Mouse (Mus musculus): ENCODE results near the gene Cybc1.

Cybc1 gene

DNA sequence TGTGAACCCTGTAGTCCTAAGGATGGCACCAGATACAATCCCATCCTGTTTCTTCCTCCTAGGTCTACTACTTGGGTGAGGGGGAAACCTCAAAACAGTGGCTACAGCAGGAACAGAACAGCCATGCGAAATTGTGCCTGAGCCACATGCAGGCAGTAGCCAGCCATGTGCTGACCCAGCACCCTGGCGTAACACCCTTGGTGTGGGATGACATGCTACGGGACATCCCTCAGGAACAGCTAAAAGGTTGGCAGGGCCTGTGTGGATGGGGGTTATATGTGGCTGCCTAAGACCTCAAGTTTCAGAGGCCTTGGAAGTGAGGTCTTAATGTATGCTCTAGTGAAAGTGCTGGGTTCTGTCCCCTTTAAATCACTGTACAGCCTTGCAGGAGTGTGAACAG, 12.3 kb downstream of the Cybc1 start:
- ATAC-seq (ENCODE audit: low TSS enrichment), result no peak

DNA sequence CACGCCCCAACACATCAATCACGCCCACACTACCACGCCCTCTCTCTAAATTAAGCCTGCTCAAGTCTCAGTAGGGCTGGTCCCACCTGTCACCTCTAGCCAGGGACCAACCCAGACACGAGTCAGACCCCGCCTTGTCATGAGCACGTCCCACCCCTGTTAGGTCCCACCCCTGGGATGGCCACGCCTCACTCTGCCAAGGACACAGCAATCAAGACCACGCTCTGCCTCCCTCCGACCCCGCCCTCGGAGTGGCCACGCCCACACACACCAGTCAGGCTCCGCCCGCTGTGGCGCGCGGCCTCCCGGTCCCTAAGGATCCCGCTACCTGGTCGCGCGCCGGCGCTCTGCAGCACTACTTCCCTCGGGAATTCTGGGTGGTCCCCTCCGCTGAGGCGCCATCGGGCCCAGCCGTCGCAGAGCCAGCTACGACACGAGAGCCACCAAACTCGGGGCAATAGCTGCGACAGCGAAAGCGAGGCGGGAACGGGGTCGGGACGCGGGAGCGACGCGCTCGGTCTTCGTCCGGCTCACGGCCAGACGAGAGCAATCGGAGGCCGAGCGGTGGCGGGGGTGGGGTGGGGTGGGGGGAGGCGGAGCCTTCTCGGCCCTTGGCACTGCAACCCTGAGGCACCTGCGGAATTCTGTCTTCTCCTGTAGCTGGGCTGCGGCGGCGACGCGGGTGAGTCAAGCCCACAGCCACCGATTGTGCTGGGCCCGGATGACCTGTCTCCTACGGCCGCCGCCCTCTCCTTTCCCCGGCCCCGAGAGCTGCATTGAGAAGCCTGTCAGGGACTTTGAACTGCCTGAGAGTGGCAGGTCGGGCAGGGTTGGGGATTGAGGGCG, 24.7 kb downstream of the Cybc1 start, which contains the start of the genes Hexdc and Ogfod3:
Hexdc (plus strand) TSS at position 273 of the 846 bp plus-strand sequence.
Ogfod3 (minus strand) TSS at position 551 of the 846 bp plus-strand sequence.
- peak; percentile 96 for ATAC-seq (ENCODE audit: low TSS enrichment)

DNA sequence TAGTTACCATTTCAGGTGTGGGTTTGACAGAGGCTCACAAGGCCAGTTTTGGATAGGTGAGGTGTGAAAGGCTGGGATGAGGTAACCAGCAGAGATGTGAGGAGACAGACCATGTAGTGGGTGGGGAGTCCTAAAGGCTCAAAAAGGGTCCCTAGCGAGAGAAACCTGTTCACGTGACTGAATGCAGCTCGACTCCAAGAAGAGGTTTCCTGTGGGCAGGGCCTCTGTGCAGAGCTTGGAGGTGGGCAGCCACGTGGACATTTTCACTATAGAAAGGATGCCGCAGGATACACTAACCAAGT, 25.3 kb downstream of the Cybc1 start:
- ATAC-seq (ENCODE audit: low TSS enrichment), result no peak

DNA sequence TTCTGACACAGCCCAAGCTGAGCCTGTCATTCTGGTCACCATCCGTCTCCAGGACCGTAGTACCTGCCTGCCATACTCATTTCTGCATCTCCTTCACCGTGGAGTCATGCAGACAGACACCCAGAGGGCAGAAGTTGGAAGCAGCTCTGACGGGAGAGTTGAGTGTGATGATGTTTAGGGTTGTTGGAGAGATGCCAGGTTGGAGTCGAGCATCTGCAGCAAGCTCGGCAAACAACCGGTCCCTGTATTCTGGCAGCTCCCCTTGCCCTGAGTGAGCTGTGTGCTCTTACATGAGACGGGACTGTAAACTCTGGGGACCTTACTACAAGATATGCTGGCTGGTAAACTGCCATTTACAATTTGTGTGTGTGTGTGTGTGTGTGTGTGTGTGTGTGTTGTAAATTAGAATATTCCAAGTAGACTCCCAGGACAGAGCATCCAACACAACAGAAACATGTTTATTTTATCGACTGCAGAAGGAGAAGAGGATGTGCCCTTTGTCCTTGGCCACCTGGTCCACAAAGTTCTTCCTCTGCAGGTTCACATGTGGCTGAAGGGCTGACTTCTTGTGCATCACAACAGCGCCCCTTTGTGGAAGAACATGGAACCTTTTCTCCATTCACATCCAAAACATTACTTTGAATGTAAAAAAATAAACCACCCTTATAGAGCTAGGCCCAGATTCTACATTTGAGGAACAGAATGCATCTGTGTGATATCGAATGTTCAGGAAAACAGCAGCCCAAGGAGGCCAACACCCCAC, 27.5 kb downstream of the Cybc1 start:
- ATAC-seq (ENCODE audit: low TSS enrichment), result no peak

DNA sequence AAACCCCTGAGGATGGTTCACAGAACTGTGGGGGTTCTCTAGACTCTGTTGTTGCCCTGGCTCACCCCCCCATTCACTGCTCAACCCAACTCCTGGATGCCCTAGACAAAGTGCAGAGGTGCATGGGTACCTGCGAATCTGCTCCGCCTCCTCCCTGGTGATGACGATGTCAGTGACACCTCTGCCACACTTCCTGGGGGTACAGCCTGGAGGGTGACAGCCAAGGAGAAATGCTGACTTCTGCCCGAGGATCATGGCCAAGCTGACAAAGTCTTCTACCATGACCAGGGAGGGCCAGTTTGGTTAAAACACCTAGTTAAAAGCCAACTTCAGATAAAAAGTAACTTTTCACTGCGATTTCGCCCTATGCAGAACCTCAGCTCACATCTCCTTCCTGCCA, 28.3 kb downstream of the Cybc1 start:
- no peak for ATAC-seq (ENCODE audit: low TSS enrichment)

DNA sequence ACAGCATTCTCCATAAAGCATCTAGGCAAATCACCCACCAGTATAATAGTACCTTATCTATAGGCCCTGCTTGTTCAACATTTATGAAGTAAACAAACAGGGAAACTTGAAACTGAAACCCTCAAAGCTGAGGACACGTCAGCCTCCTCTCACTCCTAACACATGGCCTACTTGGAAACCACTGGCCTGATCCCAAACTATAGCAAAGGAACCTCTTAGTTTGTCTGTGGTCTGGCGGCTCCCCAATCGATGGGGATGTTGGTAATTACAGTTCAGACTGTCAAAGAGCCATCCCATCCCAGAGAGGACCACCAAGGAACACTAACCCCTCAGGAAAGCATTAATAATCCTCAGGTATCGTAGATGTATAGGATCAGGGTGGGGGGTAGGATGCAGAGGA, 29.3 kb downstream of the Cybc1 start:
- ATAC-seq (ENCODE audit: low TSS enrichment), result no peak

DNA sequence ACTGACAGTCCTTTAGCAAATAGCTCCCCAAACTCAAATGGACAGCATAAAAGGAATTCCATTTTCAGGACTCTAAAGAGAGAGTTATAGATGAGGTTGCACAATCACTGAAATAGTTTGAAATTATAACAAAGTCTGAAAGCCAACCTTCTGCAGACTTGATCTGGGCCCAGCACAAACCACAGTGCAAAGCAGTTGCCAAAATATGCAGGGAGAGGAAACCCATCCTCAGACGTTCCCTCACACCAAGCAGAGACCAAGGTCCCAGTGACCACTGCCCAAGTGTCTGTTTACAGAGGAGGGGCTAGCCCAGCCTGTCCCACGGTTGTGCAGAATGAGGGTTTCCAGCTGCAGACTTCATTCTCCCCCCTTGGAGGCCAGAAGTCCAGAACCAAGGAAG, 30.5 kb downstream of the Cybc1 start:
- ATAC-seq (ENCODE audit: low TSS enrichment), result no peak

DNA sequence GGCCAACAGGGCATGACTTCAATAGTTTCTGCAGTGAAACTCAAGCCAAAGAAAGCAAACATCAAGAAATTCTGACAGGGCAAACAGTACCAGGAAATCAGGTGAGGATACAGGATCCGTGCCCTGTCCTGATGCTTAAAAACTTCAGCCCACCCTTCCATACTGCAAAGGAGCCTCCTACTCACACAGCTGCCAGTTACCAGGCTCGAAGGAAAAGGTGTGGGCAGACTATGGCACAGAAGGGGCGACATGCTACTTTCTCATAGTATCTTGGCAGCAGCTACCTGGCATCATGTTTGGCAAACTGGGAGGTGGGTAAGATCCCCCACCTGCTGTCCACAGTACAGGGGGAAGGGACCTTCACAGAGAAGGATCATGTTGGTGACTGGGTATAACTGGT, 35.7 kb downstream of the Cybc1 start:
- ATAC-seq (ENCODE audit: low TSS enrichment), result peak; percentile 57; the same call in 1 of the 2 replicates

DNA sequence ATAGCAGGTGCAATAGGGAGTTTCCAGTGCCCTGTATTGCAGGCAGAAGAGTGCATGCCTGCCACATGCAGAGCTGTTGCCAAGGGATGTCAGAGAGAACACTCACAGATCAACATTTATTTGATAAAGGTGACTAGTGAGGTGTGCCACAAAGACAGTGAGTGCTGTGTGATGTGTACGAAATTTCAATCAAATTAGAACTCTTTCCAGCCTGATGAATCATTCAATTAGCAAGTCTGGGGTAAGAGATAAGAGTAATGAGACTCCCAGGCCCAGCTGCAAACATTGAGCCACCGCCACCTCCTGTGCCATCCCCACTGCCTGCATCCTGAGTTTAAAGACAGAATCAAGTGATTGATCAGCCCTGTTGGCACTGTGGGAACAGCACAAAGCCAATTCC, 36.4 kb downstream of the Cybc1 start:
- no peak for ATAC-seq (ENCODE audit: low TSS enrichment)

DNA sequence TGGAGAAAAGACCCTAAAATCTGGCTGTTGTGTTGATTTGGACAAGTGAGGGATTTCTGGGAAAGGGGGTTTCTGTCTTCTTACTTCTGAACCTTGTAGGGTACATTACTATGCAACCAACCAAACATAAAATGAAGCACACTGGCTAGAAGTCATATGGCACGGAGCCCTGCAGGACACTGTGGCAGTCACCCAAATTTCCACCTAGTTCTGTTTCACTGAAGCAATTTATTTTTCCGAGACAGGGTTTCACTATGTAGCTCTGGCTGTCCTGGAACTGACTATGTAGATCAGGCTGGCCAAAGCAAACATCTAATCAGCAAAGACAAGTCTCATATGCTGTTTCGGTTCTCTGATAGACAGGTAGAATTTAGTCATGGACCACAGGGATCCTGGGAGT, 39.4 kb downstream of the Cybc1 start:
- no peak for ATAC-seq (ENCODE audit: low TSS enrichment)

DNA sequence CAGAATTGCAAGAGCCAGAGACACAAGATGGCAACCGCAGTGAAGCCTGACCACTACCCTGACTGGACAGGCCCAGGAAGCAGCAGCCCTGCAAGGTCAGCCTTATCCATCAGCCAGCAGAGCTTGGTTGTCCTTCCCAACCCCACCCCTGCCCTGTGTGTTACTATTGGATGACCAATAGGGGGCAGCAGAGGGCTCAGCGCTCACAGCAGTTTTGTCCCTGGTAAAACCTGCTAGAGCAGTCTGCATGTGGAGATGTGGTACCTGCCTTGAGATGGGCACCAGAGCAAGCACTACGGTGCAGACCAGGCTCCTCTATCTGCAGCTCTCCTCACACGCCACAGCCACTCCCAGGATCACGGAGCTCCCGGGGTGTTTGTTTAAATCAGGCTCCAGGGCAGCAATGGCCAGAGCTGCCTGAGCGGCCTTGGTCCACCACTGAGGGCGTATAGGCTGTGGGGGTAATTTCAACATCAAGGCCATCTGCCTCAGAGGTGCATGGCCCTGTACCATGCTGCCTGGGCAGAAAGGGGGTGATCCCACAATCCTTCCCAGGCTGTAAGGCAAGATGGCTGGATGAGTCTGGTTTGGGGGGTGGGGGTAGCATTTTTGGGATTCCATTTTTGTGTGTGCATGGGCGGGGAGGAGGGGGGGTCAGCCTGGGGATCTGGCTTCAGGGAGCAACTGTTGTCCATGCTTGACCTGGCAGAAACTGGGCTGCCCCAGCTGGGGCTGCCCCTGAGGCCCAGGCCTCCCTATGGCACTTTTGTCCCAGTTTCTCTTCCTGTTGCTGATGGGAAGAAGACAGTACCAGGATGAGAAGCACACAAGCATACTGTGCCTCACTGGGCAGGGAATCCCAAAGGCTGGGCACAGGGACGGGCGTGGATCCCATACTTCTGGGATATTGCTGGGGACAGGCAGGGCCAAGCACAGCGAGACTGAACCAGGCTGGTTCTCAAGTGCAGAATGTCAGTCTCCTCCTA, 52.5 kb downstream of the Cybc1 start:
- ATAC-seq (ENCODE audit: low TSS enrichment), result peak; percentile 64; the same call in 1 of the 2 replicates

DNA sequence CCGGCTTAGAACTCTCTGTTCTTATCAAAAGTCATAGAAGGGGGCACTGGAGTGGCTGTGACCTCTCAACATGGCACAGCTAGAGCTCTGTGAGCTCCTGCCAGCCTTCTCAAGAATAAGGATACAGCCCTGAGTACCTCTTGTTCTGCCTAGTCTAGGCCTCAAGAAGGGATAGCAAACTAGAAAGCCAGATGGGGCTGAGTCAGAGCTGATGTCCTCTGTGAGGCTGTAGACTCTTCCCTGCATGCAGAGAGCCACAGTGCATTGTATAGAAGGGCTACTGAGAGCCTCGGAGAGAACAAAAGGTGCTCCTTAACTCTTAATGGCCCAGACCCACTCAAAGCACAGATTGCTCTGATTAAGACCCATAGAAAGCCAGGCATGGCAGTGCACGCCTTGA, 54.9 kb downstream of the Cybc1 start:
- ATAC-seq (ENCODE audit: low TSS enrichment), result peak; percentile 62; the same call in 1 of the 2 replicates

DNA sequence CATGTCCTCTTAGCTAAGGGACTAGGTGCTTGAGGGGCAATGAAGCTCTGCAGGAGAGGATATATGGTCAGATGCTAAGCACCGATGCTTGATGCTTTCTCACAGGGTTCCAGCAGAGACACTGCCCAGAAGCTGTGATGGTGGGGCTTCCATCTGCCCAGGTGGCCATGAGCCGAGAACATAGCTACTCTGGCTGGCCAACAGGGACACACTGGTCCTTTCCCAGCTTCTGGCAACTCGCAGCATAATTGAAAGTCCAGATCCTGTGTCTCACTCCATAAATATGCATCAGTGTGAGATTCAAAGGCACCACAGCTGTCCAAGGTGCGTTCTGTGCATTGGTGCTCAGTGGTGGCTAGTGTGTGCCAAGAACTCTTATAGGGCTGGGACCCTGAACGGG, 55.9 kb downstream of the Cybc1 start:
- ATAC-seq (ENCODE audit: low TSS enrichment), result peak; percentile 32; the same call in 1 of the 2 replicates

Measured in frontal cortex, adult (tissue).